Mouse (Mus musculus): ENCODE data around the gene Elmod3.

DNA sequence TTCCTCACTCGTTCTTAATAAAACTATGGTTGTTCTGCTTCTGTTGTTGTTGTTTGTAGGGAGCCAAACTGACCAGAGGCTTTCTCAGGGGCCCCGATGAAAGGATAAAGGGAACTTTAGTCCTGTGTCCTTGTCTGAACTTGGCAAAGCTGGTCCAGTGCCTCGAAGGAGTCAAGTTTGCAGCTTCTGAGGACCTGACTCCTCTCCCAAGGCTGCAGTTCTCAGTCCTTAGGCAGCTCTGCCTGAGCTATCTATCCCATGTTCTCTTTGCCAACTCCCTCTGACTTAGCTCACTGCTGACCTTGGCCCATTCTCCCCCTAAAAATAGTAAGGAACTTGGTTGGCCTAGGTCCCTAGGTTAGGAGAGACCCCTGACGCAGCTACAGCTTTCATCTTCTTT lies 71.1 kb downstream of the Elmod3 start:
- no peak for TF ChIP-seq CTCF (IDR thresholded peaks at IDR 0.05; ENCODE audit: control insufficient read depth, insufficient read depth, insufficient read length)
- TF ChIP-seq CEBPB (IDR thresholded peaks at IDR 0.05; ENCODE audit: low read depth): no peak
- no peak for TF ChIP-seq USF1 (IDR thresholded peaks at IDR 0.05; ENCODE audit: low read depth)
- TF ChIP-seq MYOG (IDR thresholded peaks at IDR 0.05; ENCODE audit: control insufficient read depth, extremely low read depth, insufficient read length): no peak
- no peak for TF ChIP-seq MYOD1 (IDR thresholded peaks at IDR 0.05; ENCODE audit: control insufficient read depth, insufficient read length, low read depth)
- no peak for TF ChIP-seq FOSL1 (IDR thresholded peaks at IDR 0.05; ENCODE audit: insufficient read depth, low read length, poor library complexity, severe bottlenecking)

All from C2C12 (cell line).